Mouse (Mus musculus) cerebellum, adult 11 months (tissue): ENCODE data around the gene Grrp1.
A peak's percentile ranks its signal among the peaks of the same experiment; 100 is the strongest.

Experiments
- DNase-seq: peaks from one replicate; pipeline ENCODE4 v3.0.0; 2022

Gene Grrp1

DNA sequence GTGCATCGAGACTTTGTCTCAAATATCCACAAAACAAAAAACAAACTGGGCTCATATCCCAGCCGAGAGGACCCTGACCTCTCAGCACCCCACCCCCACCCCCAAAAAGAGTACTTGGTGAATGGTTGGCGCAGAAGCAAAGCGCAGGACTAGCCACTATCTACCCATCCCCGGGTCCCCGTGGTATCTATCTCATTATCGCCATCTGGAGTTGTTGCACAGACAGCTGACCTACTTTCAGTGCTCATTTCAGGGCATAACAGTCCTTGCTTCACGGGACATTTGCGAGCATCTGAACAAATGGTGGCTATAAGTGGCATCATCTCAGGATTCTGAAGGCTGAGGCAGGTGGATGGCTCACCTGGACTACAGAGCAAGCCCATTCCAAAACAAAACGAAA lies 15.2 kb downstream of the Grrp1 start:
- DNase-seq, result no peak

DNA sequence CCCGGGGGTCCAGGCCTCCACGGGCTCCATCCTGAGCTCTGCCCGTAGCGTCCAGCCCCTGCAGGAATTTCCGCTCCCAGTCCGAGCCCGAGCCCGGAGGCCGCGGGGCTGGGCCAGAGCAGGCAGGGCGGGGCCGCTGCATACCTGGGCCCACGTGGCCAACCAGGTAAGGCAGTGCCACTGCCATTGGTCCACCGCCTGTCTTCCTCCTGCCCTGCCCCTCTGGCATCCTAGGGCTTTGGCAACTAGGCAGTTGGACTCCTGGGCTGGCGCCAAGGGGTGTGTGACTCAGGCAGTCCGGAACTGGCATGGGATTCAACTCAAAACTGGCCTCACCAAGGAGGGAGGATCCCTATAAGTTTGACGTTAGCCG lies 15.6 kb downstream of the Grrp1 start, which contains the start of gene Cnksr1:
Cnksr1 (minus strand) TSS at position 121 of the 373 bp plus-strand sequence.
- peak; percentile 63 for DNase-seq

DNA sequence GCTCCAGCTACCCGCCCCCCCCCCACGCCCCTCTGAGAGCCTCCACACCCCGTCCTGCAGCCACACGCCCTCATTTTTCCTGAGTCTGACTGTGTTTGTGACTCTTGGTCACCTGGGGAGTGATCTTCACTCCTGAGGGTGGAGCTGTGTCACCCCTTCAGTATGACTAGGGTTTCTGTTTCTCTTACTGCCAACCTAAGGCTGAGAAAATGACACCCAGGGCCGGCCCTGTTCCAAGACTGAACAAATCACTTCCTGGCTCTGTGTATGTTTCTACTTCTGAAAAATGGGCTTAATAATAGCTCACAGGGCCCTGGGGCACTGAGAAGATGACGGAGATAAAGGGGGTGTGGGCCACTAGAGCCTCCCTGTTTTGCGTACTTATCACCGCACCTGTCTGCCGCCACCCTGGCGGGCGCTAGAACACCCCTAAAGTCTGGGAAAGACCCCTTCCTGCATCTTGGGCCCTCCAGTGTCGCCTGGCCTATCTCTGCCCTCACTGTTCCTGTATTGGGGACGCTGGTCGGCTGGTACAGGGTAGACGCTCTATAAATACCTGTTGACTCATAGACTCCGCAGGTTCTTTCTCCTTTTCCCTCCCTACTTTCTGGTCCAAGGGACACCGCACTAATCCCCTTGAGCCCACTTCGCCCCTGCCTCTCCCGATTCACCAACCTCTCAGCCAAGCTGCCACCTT lies 16.2 kb downstream of the Grrp1 start:
- no peak for DNase-seq

DNA sequence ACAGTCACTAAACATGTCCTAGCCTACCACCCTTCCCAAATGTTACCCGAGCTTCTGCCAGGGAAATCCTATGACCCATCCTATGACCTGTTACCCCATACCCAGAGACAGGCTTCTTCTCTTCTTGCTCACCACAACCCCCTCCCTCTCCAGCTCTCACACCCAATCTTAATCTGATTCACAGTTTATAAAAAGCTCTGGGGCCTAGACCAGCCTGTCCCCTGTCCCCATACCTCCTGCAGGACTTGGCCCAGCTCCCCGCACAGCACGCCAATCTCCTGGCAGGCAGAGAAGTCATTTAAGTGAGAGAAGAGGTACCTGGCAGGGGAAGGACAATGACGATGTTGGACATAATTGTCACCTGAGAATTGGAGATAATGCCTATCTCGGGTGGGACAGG lies 19.0 kb downstream of the Grrp1 start:
- no peak for DNase-seq

DNA sequence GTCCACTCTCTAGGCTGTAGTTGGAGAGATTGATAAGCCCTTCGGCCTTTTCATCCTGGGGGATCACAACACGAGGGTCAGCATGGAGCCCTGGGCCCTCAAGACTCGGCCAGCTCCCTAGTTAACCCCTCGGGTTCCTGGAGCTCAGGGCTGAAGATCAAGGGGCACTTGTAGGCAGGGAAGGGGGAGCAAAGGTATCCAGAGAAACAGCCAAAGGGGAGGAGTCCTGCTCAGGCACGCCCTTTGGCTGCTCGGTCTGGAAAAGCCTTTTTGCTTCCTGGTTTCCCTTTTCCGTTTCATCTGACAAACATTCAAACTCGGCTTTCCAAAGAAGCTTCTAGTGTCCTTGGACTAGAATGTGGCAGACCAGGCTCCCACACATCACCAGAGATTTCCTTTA lies 23.5 kb downstream of the Grrp1 start:
- no peak for DNase-seq

DNA sequence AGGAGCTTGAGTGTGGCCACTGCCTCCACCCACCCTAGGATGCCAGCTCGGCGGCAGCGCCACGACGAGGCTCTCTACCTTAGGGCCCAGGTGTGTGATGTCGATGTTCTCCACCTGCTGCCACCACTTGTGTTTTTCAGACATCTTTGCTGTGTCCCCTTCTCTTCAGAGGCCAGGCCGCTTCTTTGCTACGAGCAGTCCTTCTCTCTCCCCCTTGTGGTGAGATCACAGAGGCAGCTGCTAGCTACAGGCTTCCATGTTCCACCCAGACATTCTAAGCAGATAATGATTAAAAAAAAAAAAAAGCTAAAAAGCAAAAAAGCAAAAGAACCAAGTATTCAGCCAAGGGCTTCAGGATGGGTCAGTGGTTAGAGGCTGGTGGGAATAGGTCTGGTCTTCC lies 26.7 kb downstream of the Grrp1 start, which contains the start of gene Catsper4:
Catsper4 (minus strand) TSS at position 190 of the 400 bp plus-strand sequence.
- no peak for DNase-seq

DNA sequence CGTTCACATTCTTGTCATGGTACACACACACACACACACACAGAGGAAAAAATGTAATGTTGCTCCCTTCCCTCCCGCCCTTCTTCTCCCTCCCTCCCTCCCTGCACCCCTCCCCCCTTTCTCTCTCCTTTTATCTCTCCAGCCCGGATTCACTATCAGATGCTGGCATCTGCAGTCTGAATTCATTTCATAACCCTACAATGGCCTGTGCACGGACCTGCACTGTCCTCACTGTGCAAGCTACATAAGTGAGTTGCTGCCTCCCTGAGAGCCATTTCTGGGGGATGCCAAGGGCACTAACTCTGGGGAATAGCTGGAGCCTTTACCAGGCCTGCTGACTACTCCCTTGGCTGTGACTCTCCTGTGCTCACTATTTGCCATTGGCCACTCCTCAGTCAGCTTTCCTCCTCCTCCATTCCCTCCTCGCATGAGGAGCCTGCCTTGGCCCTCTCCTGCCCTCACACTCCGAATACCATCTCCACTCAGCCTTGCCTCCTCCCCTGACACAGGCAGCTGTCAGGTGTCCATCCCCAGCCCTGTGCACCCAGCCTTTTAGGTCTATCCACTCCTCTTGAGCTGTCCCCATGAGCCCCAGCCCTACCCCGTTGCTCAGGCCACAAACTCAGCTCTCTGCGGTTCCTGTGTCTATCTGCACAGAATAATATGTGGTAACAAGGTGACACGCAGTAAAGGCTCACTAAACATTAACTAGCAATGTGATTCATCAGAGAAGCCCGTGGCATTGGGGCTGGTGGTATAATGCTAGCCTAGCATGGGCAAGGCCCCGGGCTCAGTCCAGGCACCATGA lies 30.9 kb downstream of the Grrp1 start:
- no peak for DNase-seq

DNA sequence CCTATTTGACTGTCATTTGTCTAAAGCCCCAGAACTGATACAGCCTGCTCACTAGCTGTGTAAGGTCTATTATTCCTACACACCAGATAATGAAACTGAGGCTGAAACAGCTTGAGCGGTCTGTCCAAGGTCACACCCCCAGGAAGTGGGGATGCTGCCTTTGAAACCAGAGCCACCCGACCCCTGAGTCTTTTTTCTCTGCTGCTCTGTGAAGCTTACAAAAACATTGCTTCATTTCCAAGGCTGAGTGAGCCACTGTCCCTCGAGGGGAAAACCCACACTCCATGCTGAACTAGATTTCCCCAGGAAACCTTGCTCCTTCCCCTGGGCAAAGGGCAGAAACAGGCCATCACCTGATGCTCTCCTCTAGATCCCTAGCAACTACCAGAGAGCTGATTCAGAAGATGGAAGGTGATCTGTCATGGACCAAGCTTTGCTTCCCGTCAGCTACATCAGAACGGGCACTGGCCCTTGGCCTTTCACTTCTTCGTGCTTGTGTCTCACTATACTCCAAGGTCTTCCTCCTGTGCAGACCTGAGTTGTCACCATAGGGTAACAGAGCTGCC lies 47.3 kb downstream of the Grrp1 start:
- no peak for DNase-seq

DNA sequence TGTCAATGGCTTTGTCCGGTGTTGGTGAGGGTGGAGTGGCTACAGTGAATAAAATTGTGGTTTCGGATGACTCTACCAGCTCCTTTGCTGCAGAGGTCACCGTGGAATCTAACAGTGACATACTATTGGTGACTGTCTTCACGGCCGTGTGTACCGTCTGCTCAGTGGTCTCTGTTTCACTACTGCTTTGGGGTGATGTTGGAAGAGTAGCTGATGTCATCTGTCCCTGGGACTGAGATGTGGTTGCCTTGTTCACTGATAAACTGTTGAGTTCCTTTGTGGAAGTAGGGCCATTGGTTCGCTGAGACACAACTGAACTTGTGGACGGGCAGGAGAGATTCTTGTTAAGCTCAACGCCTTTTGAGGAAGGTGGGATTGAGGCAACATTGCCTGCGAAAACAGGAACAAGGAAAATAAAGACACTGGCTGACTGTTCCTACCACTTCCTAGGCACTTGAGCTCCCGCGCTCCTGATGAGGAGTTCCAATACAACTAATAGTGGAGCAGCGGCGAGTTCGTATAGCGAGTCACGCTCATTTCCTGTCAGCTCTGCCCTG lies 50.5 kb downstream of the Grrp1 start:
- no peak for DNase-seq

DNA sequence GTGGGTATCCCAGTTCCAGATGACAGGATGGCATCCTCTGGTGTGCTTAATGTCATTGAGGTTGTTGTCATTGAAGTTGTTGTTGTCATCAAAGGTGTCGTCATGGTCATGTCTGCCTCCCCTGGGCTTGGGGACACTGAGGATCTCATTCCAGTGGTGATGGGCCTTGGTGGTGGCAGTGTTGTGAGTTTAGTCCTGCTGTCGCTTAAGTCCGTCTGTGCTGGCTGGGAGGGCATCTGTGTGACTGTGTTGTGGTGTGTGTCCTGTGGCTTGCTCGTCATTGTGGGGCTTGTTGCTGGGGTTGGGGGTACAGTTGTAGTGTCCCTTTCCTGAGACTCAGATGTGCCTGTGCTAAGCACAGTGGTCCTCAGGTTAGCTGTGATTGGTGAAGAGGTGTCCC lies 51.0 kb downstream of the Grrp1 start, which contains the start of gene Gm7534:
Gm7534 (minus strand) TSS at position 101 of the 400 bp plus-strand sequence.
- no peak for DNase-seq
